Mouse (Mus musculus) left cerebral cortex, adult 18-20 months (tissue): ENCODE measurements around the gene Rcbtb2. TPM values are rescaled to one million over a fixed set of nuclear protein-coding genes. Genes with fewer than 3 reads are reported as not detected.
A peak's percentile ranks its signal among the peaks of the same experiment; 100 is the strongest.
"Not testable (repeated sequence)": the region's sequence is repeated elsewhere in the genome, so short reads cannot be mapped to it uniquely, and the experiment has no call there.

ENCODE experiments used
- DNase-seq, 2 experiments: peaks; one replicate each; pipeline ENCODE4 v3.0.0; 2021 to 2022; ENCODE audit warnings: low spot score in 2 of 2, mixed read lengths in 1 of 2
- long read RNA-seq, 2 experiments: library from polyadenylated mRNA; stranded (forward); transcript quantifications; one replicate each; pipeline ENCODE4 v2.0.0; 2021
- total RNA-seq, 2 experiments: library from RNA; stranded (reverse); gene quantifications; 2 replicates each; pipeline ENCODE4 v1.2.3; 2021

The Rcbtb2 gene
- 10 to 100 TPM; 20.8 to 22.4 TPM for total RNA-seq
- long read RNA-seq, experiment 1, partial matches to known transcripts: 1 of 30 reads
- long read RNA-seq, experiment 1, other reads (novel, unspliced or antisense): 23 of 30 reads
- long read RNA-seq, experiment 2, partial matches to known transcripts: 0 of 8 reads
- long read RNA-seq, experiment 2, other reads (novel, unspliced or antisense): 8 of 8 reads

DNA sequence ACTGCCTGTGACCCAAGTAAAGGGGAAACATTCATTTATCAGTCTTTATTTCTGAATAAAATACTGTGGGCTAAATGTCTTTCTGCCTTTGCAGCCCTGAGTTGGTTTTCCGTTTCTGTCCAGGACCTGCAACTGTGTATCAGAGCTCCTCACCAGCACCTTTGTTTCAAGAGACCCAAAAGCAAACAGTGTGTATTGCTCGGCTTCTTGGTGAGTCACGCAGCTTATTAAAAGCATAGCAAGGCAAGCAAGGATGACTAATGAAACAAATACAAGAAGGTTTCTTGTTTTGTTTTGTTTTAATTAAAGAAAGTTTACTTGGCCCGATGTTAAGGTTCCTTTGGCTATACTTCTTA is at the start of gene Rcbtb2:
Gene Rcbtb2 (plus strand): TSS at position 115 of the 356 bp plus-strand sequence.
- no peak for DNase-seq

DNA sequence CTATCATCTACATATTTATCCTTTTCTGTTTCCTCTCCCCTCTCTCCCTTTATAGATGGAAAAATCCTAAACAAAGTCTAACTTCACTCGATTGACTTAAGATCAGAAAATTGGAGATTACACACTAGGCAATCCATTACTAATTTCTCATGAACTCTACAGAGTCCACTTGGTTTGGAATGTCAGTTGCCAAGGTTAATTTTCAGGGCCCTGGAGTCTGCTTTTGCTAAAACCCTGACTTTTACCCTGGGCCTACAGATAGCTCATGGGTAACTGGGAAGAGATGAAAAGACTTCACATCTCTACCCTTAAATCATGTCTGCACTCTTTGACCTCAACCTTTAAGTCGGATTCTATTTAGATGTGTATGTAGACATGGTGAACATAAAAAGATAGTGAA is 39.3 kb upstream of the Rcbtb2 start:
- no peak for DNase-seq

DNA sequence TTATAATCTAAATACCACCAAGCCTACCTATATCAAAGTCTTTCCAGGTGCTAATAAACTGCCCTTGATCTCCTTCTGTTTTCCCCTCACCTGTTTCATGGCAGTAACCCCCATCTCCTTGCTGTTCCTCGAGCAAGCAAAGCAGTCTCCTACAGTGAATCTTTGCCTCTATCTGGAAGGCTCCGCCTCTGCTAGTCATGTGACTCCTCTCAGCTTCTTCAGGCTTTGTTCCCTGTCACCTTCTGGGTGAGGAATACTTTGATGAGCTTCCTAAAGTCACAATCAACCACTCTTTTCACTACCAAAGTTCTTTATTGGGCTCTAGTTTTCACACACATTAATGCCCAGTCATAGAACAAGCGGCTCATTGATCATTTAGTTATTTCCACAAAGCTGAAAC is 36.4 kb upstream of the Rcbtb2 start:
- DNase-seq: no peak

DNA sequence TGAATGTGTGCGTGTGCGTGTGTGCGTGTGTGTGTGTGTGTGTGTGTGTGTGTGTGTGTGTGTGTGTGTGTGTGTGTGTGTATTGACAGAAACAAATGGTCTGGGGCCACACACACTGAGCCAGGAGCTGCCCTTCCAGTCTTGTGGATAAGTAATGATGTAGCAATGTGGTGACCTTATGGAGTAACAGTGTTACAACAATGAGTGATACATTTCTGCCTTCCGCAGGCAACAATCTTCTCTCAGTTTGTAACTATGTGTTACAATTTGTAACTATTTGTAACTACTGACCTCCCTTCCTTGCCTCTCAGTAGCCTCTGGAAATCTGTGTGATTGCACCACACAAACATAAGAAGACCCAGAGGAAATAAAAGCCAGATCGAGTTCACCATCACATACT is 35.6 kb upstream of the Rcbtb2 start:
- DNase-seq: no peak

DNA sequence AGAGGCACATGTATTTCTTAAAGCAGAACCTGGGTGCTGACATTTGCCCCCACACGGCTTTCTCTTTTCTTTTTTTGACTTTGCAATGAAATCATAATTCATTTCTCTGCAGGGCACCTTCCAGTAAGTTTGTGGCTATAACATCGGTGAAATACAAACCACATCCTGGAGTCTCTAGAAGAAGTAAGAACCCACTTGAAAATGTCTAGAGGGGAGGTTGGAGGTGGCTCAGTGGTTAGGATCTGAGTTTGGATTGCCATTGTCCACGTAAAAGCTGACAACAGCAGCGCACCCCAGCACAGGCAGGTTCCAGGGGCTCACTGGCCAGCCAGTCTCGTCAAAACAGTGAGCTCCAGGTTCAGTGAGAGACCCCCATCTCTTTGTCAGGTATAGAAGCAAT is 35.1 kb upstream of the Rcbtb2 start:
- DNase-seq: no peak

DNA sequence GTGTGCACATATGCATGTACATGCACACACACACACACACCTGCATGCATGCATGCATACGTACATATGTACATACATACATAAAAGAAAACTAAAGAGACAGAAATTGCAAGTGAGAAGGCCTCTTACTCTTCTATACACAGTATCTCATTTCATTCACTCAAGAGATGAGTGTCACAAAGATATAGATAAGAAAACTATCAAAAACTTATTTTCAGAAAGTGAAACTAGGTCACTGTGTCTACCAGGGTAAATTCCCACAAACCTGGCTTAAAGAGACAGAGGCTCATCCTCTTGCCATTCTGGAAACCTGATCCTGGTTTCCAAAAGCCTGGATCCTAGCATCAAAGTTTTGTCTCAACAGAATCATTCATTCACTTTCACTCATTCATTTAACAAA is 34.6 kb upstream of the Rcbtb2 start:
- no peak for DNase-seq

DNA sequence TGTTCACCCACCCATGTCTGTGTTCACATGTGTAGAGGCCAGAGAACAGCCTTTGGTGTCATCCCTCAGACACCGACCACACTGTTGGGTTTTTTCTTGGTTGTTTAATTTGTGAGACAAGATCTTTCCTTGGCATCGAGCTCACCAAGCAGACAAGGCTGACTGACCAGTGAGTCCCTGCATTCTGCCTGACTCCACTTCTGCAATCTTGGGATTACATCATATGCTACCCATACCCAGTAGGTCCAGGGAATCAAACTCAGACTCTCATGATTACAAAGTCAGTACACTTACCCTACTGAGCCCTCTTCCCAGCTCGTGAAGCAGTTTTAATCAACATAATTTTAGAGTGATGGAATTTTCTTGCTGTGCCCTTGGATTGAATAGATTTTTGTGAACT is 30.0 kb upstream of the Rcbtb2 start:
- no peak for DNase-seq

DNA sequence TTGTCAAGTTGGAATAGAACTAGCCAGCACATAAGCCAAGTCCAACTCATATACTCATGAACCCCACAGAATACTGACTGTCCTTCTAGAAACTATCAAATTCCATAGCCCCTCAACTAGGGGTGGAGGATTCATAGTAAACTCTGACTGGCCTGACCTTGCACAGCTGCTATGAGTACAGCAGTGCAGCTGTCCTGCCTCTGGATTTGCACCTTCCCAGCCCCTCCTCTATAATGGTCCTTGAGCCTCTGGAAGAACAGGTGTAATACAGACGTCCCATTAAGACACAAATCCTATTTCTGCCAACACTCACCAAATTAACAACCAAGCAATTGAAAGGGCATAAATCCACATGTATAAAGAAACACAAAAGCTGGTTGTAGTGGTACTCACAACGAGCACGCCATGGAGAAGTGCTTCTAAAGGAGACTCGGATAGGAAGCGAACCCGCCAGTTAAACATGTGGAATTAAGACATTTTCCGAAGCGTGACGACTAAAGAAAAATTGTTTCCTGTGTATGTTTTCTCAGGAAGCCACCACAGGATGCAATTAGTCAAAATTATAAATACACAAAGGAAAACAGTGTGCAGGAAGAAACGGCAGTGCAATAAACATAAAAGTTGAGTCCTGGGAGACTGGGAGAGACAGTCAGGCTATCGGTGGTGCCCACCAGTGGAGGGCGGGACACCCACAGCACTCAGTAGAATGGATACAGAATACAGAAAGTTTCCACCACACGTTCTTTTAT is 27.9 kb upstream of the Rcbtb2 start:
- no peak for DNase-seq

DNA sequence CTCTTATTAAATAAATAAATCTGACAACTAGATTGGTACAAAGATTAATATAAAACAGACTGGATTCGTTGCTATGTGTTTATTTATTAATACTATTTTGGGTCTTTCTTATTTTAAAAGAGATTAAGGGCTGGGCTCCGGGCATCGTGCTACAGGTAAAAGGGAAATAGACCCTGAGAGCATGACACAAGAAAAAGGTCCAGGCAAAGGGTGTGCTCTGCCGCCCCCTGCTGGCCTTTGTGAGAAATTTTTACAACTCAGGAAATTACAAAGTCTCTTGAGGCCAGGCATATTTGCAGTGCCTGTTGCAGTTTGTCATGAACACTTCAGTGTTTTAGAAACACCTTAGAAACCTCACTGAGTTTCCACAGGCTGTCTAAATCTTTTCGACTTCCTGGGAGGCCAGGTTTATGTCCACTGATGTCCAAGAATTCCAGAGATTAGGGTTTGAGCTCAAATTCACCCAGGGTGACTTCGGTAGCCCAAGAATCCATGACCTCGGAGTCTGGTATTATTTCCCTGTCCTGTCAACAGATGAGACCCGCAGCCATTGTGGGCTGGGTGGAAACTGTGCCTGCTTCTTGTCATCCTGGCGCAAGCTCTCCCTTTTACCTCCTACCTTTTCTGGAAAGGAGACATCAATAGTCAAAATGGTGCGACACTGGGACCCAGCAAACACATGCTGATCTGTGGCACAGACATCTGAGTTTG is 24.0 kb upstream of the Rcbtb2 start:
- DNase-seq: peak; percentile 45 to 47

DNA sequence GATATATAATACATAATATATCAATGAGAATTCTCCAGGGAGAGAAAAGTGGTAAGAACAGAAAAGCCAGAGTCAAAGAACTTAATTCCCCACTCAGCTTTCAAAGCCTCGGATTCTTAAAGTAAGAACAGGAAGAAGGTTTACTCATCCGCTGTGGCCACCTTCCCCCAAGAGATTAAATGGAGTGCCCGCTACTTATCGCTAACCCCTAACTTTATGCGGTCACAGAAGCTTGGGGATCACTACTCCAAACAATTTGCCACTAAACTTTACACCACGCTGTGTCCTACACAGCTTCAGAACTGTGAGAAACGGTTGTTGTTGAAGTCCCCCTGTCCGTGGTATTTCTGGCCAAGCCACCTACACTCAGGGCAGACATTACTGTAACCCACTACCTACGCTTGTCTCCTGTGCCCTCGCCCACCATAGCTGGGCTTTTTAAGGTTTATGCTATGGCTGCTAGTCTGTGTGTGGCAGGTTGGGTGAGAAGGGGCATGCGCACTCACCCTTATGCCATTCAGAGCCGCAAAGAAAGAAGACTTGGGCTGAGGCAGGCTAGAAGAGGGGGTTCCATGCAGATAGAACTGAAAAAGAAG is 20.5 kb upstream of the Rcbtb2 start:
- DNase-seq: no peak

DNA sequence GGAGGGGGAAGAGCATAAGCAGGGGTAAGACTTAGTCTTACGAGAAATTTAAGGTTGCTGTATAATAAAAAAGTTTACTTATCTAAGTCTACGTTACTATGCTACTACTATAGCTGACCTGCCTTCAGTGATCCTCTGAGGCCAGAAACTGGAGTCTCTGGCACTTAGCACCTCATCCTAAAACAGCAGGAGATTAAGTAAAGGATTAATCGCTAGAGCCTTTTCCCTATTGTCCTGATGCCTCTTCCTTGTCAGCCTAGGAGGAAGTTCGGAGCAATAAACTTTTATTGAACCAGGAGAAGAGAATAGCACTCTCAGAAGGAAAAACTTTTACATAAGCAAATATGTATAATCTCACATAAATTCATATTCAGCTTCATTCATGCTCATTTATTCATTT is 19.9 kb upstream of the Rcbtb2 start:
- DNase-seq: not testable (repeated sequence)

DNA sequence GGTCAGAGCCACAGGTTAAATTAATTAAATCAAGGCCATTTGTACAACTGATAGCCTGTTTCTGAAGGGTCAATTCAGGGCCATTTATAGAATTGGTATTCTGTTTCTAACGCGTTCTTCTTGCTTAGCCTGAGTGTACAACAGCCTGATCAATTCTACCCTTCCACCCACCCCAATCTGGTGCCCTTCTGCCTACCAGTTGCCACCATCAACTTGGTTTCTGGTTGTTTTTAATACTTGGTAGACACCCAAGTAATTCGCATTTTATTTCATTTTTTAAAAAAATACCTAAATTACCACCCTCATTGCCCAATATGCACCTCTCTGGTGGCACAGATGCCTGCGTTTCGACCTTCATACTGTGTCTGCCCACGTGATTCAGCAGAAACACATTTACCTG is 17.9 kb upstream of the Rcbtb2 start:
- no peak for DNase-seq

DNA sequence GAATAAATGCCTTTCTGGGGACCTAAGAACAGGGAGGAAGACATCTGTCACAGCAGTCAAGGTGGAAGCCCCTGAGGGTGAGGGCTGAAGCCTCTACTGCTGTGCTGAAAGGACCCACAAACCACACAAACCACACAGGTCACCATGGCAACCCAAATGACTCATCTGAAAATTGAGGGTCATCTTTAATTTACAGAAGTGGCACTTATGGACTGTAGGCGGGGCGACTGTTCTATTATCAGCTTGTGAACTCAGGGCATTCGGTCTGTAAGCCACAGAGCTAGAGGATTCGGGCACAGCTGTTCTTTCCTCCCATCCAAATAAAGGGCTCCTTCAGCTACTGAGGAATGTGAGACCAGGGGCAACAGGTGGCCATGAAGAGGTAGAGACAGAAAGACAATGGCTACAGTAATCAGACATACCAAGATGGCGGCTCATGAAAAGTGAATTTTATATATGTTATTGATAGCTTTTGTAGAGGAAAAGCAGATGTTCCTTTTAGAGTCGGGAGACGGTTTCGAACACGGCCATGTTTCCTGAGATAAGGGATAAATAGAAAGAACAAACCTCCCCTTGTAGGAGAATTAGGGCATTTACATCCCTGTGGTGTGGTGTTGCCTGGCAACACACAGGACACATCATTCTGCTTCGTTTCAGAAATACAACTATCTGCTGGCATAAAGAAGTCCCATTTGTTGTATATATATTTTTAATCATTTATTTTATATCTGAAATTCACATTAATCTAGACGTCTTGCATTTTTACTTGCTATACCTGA is 17.2 kb upstream of the Rcbtb2 start:
- no peak for DNase-seq

DNA sequence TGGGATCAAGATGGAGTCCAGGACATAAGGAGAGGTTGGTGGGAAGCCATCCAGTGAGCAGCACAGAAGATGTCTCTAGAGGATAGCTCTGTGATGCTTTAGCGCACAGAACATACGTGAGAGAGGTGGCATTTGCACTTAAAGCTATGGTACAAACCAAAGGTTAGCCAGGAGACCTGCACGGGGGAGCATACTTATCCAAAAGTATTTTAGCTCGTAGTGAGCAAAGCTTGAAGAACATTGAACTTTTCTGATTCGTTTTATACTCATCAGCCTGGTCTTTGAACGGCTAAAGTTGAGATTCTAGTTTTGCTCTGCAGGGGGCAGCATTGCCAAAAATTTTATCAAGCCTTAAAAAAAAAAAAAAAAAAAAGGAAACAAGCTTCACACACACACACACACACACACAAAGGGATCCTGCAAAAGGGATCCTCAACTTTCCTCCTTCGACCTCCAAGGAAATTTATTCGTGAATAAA is 16.6 kb upstream of the Rcbtb2 start:
- peak; percentile 52 to 66 for DNase-seq

DNA sequence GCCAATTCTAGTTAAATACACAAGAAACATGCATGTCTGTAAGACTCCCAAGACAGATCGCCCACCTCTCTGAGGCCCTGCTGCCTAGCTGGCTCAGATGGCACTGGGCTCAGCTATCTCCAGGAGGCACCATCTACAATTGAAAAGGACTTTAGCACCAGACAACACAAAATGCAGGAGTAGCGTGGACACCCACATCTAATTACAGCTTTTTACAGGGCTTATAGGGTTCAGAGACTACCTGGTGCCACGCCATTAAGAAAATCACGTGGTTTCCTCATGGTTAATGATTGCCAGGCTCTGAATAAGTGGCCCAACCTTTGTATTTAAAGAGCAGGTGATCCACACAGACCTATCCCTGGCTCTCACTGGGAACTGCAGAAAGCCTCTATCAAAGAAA is 15.9 kb upstream of the Rcbtb2 start:
- no peak for DNase-seq

DNA sequence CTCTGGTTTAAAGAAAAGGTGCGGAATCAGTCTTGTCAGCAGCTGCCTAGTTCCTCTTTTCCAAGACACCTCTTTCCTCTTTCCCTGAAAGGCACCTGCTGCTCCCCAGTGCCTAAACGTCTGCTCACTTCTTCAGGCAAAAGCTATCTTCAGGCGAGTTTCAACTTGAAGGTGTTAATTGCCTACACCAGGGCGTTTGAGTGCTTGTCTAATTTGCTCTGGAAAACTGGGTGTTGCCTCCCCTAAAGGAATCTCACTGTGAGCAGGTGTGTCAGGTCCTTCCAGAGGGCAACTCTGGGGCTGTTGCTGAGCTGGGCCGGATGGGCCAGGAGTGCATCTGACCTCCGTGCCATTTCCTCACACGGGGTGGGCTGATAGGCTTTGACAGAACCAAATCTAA is 15.5 kb upstream of the Rcbtb2 start:
- DNase-seq: no peak

DNA sequence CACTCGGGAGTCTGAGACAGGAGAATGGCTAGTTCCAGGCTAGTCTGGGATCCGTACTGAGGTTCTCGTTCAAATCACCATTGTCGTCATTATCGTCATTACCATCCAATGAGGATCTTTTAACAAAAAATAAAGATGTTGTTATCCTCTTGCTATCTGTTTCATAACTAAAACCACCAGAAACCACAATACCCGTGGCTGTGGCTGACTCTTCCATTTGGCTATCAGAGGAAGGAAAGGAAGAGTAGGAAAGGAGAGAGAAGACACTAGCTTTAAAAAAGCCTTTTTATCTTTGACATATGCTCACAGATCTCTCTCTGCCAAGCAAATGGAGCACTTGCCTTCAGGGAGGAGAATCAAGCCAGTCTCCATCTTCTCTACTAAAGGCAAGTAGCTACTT is 14.9 kb upstream of the Rcbtb2 start:
- no peak for DNase-seq

DNA sequence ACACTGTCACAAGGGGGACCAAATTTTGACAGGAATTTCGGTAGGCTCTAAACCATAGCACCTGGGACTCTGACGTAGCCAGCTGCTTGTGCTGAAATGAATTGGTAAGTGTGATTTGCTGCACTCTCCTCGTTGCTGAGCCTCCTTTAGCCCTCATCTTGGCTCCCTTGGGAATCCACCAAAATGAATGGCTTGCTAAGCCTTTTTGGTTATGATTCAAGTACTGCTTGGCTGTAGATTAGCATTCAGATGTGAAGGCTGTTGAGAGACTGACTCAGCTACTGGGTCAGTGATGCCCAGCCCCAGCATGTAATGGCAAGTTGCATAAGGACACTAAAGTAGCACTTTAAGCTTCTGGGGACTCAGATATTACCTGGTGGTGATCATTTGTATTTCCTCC is 12.2 kb upstream of the Rcbtb2 start:
- DNase-seq: no peak

DNA sequence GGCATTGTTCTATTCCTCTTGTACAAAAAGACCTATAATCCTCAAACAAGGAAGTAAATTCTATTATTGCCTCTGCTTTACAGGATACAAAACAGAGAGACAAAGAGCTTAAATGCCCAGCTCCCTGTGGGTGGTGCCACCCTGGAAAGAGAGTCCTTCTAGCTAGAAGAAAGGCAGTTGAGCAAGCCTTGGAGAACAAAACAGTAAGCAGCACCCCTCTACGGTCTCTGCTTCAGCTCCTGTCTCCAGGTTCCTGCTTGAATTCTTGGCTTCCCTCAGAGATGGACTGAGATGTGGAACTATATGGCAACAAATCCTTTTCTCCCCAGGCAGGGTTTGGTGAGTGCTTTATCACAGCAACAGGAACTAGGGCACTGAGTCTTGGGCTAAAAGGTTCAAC is 11.7 kb upstream of the Rcbtb2 start:
- no peak for DNase-seq

DNA sequence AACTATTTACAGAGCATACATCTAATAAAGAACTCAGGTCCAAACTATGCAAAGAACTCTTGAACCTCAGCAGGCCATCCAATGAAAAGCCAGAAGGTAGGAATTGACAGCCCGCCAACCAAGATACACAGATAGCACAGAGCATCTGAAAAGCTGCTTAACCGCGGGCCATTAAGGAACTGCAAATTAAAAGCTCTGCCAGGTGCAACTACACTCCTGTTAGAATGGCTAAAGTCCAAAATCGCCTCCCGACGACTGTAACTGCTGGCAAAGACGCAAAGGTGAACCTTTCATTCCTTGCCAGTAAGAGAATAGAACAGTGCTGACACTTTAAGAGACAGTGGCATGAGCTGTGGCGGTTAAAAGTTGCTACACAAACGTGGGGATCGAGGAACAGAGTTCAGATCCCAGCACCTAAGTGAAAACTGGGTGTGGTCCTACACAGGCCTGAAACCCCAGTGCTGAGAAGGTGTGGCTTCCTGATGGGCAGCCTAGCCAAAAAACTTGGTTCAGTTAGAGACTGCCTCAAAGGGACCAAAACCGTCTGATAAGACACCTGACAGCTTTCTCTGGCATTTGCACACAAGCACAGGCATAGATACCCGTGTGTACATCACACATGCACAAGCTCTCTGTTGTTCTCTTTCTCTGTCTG is 10.5 kb upstream of the Rcbtb2 start:
- DNase-seq: no peak

DNA sequence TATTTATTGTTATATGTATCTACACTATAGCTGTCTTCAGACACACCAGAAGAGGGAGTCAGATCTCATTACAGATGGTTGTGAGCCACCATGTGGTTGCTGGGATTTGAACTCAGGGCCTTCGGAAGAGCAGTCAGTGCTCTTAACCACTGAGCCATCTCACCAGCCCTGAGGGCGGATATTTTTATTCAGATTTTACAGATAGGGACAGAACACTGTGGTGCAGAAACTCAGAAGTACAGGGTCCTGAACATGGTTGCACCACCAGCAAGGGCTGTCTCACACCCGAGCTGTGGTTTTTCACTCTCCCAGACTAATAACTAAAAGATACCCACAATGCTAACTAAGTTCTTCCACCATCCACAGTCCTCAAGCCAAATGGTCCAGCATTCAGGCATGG is 7.9 kb upstream of the Rcbtb2 start:
- not testable (repeated sequence) for DNase-seq
